Mouse (Mus musculus) cerebellum, adult 2 months (tissue): ENCODE data around the gene Srrm4.

ENCODE experiments used
- CTCF ChIP-seq: fragments of 200-500 bp; IDR thresholded peaks from 2 replicates; pipeline ENCODE4 v1.5.1; 2011; ENCODE audit warnings: low read depth, mild to moderate bottlenecking, control low read depth, low read length, moderate library complexity, borderline replicate concordance; ENCODE audit not compliant: insufficient read depth
- POLR2A ChIP-seq: fragments of 200-500 bp; IDR thresholded peaks from 2 replicates; pipeline ENCODE4 v1.6.1; 2011; ENCODE audit warnings: low read length, control low read depth, borderline replicate concordance; ENCODE audit not compliant: insufficient read depth

DNA sequence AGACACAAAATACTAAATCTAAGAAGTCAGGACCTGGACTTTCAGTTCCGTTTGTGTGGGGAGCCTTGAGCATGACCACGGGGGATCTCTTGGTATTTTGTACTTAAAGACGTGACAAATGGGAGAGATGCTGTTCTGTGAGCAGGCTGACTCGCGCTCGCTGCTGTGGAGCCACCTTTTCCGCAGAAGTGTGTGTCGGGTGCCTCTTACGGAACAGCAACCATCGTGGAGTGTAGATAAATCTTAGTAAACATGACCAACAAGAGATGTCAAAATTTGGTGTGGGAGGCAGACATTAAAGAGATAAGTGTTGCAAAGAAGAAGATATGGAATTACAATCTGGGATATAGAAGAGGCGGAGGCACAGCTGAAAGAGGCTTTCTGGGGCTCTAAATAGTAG lies 69.3 kb downstream of the Srrm4 start:
- TF ChIP-seq CTCF (no peak), POLR2A (no peak)
